Mouse (Mus musculus) CD4-positive, CD25-positive, alpha-beta regulatory T cell, adult 2 months (primary cell): ENCODE results near the gene Cd47.
A peak's percentile ranks its signal among the peaks of the same experiment; 100 is the strongest.

ENCODE experiments used
- DNase-seq: peaks from one replicate; pipeline ENCODE4 v3.0.0-alpha.2; 2012; ENCODE audit warnings: low read depth, low spot score

Gene Cd47

GRCm38 (mm10) chr16:49832339-49832738, 32.0 kb downstream of the Cd47 start:
- no peak for DNase-seq

GRCm38 (mm10) chr16:49834130-49834693, 33.9 kb downstream of the Cd47 start:
- DNase-seq = no peak

GRCm38 (mm10) chr16:49836634-49837164, 36.4 kb downstream of the Cd47 start:
- DNase-seq = peak; percentile 30

- no peak for DNase-seq
Observed at GRCm38 (mm10) chr16:49838923-49839322, 38.6 kb downstream of the Cd47 start.

GRCm38 (mm10) chr16:49839681-49840535, 39.6 kb downstream of the Cd47 start:
- DNase-seq = peak; percentile 89

- DNase-seq = no peak
Observed at GRCm38 (mm10) chr16:49843723-49844122, 43.4 kb downstream of the Cd47 start.

DNA sequence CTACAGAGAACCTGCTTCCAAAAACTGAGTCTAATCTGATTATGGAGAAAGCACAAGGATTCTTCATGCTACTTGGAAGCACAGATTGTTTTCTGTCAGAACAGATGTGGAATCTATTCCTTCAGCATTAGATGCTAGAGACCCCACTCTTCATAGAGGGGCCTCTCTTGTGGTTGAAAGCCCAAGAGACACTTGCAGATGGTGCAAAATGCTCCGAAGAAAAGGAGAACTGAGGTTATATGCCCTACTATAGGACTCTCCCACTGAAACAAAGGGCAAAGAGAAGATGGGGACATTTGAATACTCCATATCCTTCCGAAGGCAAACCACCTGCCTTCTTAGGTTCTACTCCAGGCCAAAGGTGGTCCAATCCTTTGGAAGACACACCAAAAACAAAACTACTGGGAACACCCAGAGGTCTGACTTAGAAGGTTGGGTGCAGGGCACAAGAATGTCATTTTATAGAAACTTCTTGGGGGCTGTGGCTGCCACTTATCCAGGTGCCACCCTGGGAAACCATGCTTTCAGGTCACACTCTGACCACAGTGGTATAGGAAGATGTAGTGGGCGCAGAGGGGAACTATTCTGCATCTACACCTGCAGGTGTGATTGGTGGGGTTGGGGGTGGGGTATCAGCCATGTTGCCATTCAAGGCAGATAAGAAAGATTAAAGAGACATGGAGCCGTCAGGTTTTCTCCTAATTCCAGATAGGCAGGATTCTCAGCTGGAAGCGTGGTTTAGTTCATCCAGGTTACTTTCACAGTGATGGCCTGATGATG, 47.1 kb downstream of the Cd47 start:
- DNase-seq = no peak

GRCm38 (mm10) chr16:49848651-49849050, 48.3 kb downstream of the Cd47 start:
- peak; percentile 60 for DNase-seq

GRCm38 (mm10) chr16:49852940-49853339, 52.6 kb downstream of the Cd47 start:
- DNase-seq = no peak

GRCm38 (mm10) chr16:49853633-49854032, 53.3 kb downstream of the Cd47 start:
- DNase-seq = no peak

- peak; percentile 77 for DNase-seq
Observed at GRCm38 (mm10) chr16:49854194-49854593, 53.9 kb downstream of the Cd47 start.

DNA sequence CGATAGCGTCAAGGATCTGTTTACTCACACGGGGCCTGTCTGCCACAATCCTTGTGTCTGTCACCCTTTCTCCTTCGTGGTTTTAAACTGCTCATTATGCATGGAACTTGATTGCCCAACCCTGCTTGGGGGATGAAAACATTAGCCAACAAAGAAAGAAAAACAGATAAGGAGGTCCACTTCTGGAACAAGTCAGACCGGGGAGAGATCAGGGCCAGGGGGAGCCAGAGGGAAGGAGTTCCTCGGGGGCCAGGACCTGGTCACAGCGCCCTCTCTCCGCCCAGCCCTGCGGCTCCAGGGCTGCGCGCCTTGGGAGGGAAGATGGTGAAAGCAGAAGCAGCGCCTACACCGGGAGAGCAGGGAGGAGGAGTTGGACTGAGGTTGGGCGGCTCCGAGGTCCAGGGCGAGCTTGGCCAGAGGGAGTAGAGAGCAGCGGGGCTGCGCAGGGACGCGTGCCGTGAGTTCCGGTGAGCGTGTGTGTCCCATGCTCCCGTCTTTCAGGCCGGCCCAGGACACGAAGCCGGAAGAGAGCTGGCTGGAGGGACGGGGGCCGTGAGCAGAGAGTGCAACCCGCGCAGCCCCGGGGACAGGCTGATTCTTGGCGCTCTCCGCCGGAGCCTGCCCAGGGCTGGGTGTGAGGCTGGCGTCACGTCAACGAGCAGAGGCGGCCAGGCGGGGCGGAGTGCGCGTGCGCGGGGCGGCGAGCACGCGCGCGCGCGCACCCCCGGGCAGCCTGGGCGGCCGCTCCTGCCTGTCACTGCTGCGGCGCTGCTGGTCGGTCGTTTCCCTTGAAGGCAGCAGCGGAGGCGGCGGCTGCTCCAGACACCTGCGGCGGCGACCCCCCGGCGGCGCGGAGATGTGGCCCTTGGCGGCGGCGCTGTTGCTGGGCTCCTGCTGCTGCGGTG, 54.9 kb downstream of the Cd47 start:
- peak; percentile 92 for DNase-seq

DNA sequence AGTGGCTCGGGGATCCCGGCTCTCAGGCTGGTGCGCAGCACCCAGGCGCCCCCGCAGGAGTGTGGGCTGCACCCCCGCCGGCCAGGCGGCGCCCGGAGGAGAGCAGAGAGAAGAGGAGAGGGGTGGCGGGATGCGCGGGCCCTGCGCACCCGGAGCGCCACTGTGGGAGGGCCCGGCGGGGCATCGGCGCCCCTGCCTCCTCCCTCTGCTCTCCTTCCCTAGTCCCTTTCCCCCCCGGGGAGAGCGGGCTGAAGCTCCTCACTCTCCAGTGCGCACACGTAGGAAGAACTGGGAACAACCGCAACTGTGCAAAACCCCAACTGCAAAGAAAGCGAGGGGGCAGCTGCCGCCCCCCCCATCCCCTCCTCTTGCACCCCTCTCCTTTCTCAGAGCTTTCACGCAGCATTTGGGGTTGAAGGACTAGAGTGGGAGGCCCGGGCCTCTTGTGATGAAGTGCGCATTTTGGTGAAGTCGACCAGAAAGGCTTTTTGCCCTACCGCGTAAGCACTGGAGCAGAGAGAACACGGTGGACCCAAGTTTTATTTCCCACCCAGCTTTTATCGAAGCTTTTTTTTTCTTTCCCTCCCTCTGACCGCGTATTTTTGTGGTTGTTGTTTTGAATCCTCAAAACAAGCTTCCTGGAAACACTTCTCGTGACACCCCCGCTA, 55.6 kb downstream of the Cd47 start:
- peak; percentile 61 for DNase-seq

- DNase-seq = no peak
Observed at GRCm38 (mm10) chr16:49856661-49857060, 56.3 kb downstream of the Cd47 start.

DNA sequence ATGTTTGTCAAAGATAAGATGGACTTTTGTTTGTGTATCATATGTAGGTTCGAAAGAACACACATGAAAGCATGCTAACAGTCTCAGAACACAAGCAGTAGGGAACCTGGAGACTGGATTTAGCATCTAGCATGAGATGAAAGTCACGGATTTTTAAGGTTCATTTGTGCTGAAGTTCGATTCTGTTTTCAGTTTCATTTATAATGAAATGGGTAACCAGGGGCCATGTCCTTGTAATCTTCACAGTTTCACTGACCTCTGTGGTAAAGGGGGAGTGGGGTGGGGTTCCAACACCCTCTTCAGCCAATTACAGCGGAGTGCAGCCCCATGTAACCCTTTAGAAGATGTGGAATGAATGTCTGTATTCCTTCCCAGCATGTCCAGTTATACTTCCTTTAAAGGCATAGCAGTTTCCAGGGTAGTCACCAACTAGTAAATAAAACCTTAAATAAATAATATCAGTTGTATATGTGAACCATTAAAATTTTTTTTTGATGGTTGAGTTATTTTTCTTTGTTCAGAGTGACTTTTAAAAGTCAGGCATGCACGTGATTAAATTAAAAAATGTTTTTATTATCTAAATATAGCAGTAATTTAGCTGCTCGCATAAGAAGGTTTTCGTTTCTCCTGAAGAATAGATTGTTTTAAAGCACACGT, 57.3 kb downstream of the Cd47 start:
- DNase-seq = peak; percentile 39

DNA sequence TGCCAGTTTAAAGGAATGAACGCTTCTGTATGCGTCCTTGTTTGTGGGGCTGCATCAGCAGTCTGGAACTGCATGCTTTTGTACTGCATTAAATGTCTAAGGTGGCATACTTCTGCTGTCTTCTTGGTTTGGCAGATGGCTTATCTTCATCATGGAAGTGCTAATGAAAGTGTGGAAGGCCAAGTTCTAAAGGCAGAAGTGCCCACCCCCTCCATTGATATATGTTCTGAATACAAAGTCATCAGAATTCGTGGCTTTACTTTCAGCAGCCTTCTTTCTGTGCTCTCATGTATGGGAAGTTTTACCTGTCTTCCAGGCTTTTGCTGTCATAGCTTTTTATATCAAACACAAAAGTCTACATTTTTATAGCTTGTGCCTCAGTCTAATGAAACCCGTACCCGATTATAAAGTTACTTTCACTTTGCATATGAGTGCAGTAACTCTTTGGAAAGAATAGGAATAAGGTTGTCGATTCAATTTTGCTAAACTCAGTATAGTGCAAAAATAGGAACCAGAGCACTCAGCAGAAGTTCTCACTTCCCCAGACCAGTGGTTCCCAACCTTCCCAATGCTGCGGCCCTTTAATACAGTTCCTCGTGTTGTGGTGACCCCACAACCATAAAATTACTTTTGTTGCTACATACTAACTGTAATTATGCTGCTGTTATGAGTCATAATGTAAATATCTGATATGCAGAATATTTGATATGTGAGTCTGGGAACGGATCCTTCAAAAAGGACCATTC, 58.0 kb downstream of the Cd47 start:
- DNase-seq = peak; percentile 25

- DNase-seq = peak; percentile 67
Observed at GRCm38 (mm10) chr16:49858907-49859853, 58.8 kb downstream of the Cd47 start.

DNA sequence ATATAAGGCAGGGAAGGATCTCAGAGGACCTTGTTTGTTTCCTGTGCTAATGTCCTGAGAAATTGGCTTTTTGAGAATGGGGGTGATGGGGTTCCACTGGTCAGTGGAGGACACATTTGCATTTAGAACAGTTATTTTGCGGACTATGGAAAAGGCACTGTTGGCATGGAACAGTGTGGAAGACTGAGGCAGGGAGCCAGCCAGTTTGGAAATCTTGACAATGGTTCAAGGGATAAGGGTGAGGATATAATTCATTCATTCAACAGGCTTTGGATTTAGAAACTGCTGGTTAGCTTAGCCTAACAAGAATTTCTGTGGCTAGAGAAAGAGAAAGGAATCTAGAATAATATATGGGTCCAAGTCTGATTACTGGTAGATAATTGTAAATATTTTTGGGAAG, 61.7 kb downstream of the Cd47 start:
- no peak for DNase-seq
